Mouse (Mus musculus): ENCODE measurements around the gene Hook2. TPM values are rescaled to one million over a fixed set of nuclear protein-coding genes. Genes with fewer than 3 reads are reported as not detected.
A peak's percentile ranks its signal among the peaks of the same experiment; 100 is the strongest.

Gene Hook2
- polyA plus RNA-seq, 1 experiment from 2014 or later: 12.2 TPM

GRCm38 (mm10) chr8:84987903-84988302, 2.5 kb upstream of the Hook2 start:
- Histone ChIP-seq H3K27ac (ENCODE audit: low read depth) (no peak overlapping the region), H3K9ac (replicated peaks) (no peak overlapping the region), H3K27me3 (ENCODE audit: insufficient read depth, low read length) (no peaks in the 10 kb centered on the region), H3K4me1 (ENCODE audit: insufficient read depth) (peaks cover 54% of the 10 kb centered on the region), H3K9me3 (ENCODE audit: low read length) (no peaks in the 10 kb centered on the region), H3K36me3 (replicated peaks; ENCODE audit: insufficient read depth, low read length) (no peaks in the 10 kb centered on the region), H3K4me3 (ENCODE audit: low read depth, low read length) (no peak overlapping the region), H3K4me2 (ENCODE audit: low read depth, low read length) (no peak overlapping the region)
- DNase-seq (no peak), ATAC-seq (no peak)
- TF ChIP-seq EP300 (IDR thresholded peaks at IDR 0.05; ENCODE audit: low read depth): no peak
- TF ChIP-seq CTCF (IDR thresholded peaks at IDR 0.05; ENCODE audit: low read depth): no peak
- WGBS (ENCODE audit: insufficient replicate concordance): 66% methylated on average over 2 of the region's 2 CpGs

- peak overlapping the region; percentile 82 for H3K9ac ChIP-seq (replicated peaks)
- no peaks in the 10 kb centered on the region for H3K27me3 ChIP-seq (ENCODE audit: insufficient read depth, low read length)
- peak overlapping the region; percentile 96 for H3K27ac ChIP-seq (ENCODE audit: low read depth)
- H3K4me3 ChIP-seq (ENCODE audit: low read depth, low read length): peak overlapping the region; percentile 63
- H3K4me2 ChIP-seq (ENCODE audit: low read depth, low read length): peak overlapping the region; percentile 97
- H3K36me3 ChIP-seq (replicated peaks; ENCODE audit: insufficient read depth, low read length): no peaks in the 10 kb centered on the region
- WGBS (ENCODE audit: insufficient replicate concordance): 10% methylated on average over 15 of the region's 15 CpGs
- no peaks in the 10 kb centered on the region for H3K9me3 ChIP-seq (ENCODE audit: low read length)
- DNase-seq: peak; percentile 76
- ATAC-seq: peak; percentile 16
- peaks cover 42% of the 10 kb centered on the region for H3K4me1 ChIP-seq (ENCODE audit: insufficient read depth)
- TF ChIP-seq CTCF (IDR thresholded peaks at IDR 0.05; ENCODE audit: low read depth) (no peak), EP300 (IDR thresholded peaks at IDR 0.05; ENCODE audit: low read depth) (no peak)
These were observed 1.1 kb upstream of the Hook2 start for GRCm38 (mm10) chr8:84989311-84989731.

GRCm38 (mm10) chr8:84989810-84990209, 593 bp upstream of the Hook2 start:
- TF ChIP-seq EP300 (IDR thresholded peaks at IDR 0.05; ENCODE audit: low read depth) (peak; percentile 36; the same call in 1 of the 2 replicates), CTCF (IDR thresholded peaks at IDR 0.05; ENCODE audit: low read depth) (peak; percentile 95)
- peak; percentile 70 for ATAC-seq
- Histone ChIP-seq H3K36me3 (replicated peaks; ENCODE audit: insufficient read depth, low read length) (no peaks in the 10 kb centered on the region), H3K4me2 (ENCODE audit: low read depth, low read length) (peak overlapping the region; percentile 97), H3K4me1 (ENCODE audit: insufficient read depth) (peaks cover 37% of the 10 kb centered on the region), H3K27me3 (ENCODE audit: insufficient read depth, low read length) (no peaks in the 10 kb centered on the region), H3K27ac (ENCODE audit: low read depth) (peak overlapping the region; percentile 96), H3K9ac (replicated peaks) (peak overlapping the region; percentile 82), H3K4me3 (ENCODE audit: low read depth, low read length) (peak overlapping the region; percentile 63), H3K9me3 (ENCODE audit: low read length) (no peaks in the 10 kb centered on the region)
- WGBS (ENCODE audit: insufficient replicate concordance): 0% methylated on average over 15 of the region's 15 CpGs
- peak; percentile 94 for DNase-seq

- WGBS (ENCODE audit: insufficient replicate concordance): 4% methylated on average over 15 of the region's 15 CpGs
- peak overlapping the region; percentile 96 for H3K27ac ChIP-seq (ENCODE audit: low read depth)
- no peaks in the 10 kb centered on the region for H3K27me3 ChIP-seq (ENCODE audit: insufficient read depth, low read length)
- no peak for TF ChIP-seq CTCF (IDR thresholded peaks at IDR 0.05; ENCODE audit: low read depth)
- no peak for TF ChIP-seq EP300 (IDR thresholded peaks at IDR 0.05; ENCODE audit: low read depth)
- H3K36me3 ChIP-seq (replicated peaks; ENCODE audit: insufficient read depth, low read length): no peaks in the 10 kb centered on the region
- peak; percentile 62 for ATAC-seq
- H3K9me3 ChIP-seq (ENCODE audit: low read length): no peaks in the 10 kb centered on the region
- H3K4me1 ChIP-seq (ENCODE audit: insufficient read depth): peaks cover 27% of the 10 kb centered on the region
- DNase-seq: peak; percentile 85
- peak overlapping the region; percentile 63 for H3K4me3 ChIP-seq (ENCODE audit: low read depth, low read length)
- peak overlapping the region; percentile 82 for H3K9ac ChIP-seq (replicated peaks)
- peak overlapping the region; percentile 97 for H3K4me2 ChIP-seq (ENCODE audit: low read depth, low read length)
These were observed 433 bp downstream of the Hook2 start for GRCm38 (mm10) chr8:84990836-84991235.

GRCm38 (mm10) chr8:84994375-84994774, 4.0 kb downstream of the Hook2 start:
- 90% methylated on average over 9 of the region's 9 CpGs for WGBS (ENCODE audit: insufficient replicate concordance)
- peaks cover 16% of the 10 kb centered on the region for H3K4me1 ChIP-seq (ENCODE audit: insufficient read depth)
- DNase-seq (no peak), ATAC-seq (no peak)
- no peaks in the 10 kb centered on the region for H3K9me3 ChIP-seq (ENCODE audit: low read length)
- H3K27ac ChIP-seq (ENCODE audit: low read depth): no peak overlapping the region
- H3K4me3 ChIP-seq (ENCODE audit: low read depth, low read length): no peak overlapping the region
- no peaks in the 10 kb centered on the region for H3K27me3 ChIP-seq (ENCODE audit: insufficient read depth, low read length)
- no peak overlapping the region for H3K9ac ChIP-seq (replicated peaks)
- H3K36me3 ChIP-seq (replicated peaks; ENCODE audit: insufficient read depth, low read length): 0 out of 2 replicates have a peak, but pooled peaks cover 7% of the 10 kb centered on the region
- no peak overlapping the region for H3K4me2 ChIP-seq (ENCODE audit: low read depth, low read length)
- TF ChIP-seq CTCF (IDR thresholded peaks at IDR 0.05; ENCODE audit: low read depth): no peak
- no peak for TF ChIP-seq EP300 (IDR thresholded peaks at IDR 0.05; ENCODE audit: low read depth)

GRCm38 (mm10) chr8:84995680-84996079, 5.3 kb downstream of the Hook2 start:
- no peak overlapping the region for H3K4me3 ChIP-seq (ENCODE audit: low read depth, low read length)
- ATAC-seq (no peak), DNase-seq (no peak)
- peaks cover 13% of the 10 kb centered on the region for H3K4me1 ChIP-seq (ENCODE audit: insufficient read depth)
- H3K9me3 ChIP-seq (ENCODE audit: low read length): no peaks in the 10 kb centered on the region
- no peak for TF ChIP-seq EP300 (IDR thresholded peaks at IDR 0.05; ENCODE audit: low read depth)
- no peak for TF ChIP-seq CTCF (IDR thresholded peaks at IDR 0.05; ENCODE audit: low read depth)
- no peaks in the 10 kb centered on the region for H3K27me3 ChIP-seq (ENCODE audit: insufficient read depth, low read length)
- no peak overlapping the region for H3K4me2 ChIP-seq (ENCODE audit: low read depth, low read length)
- WGBS (ENCODE audit: insufficient replicate concordance): 73% methylated on average over 25 of the region's 25 CpGs
- H3K9ac ChIP-seq (replicated peaks): no peak overlapping the region
- H3K27ac ChIP-seq (ENCODE audit: low read depth): no peak overlapping the region
- 0 out of 2 replicates have a peak, but pooled peaks cover 7% of the 10 kb centered on the region for H3K36me3 ChIP-seq (replicated peaks; ENCODE audit: insufficient read depth, low read length)

Measured in liver, postnatal 0 days (tissue).